Mouse (Mus musculus) hindbrain, postnatal 0 days (tissue): Measurements from ENCODE around the gene Clec1b. TPM values are rescaled to one million over a fixed set of nuclear protein-coding genes. Genes with fewer than 3 reads are reported as not detected.

Experiments
- ATAC-seq: fragments of 200-750 bp; cut with Nextera tagmentation; 2 replicates; pipeline ENCODE4 v1.8.0; 2017; ENCODE audit warnings: mild to moderate bottlenecking, moderate TSS enrichment, moderate library complexity
- DNase-seq: peaks from one replicate; pipeline ENCODE4 v3.0.0-alpha.2; 2015; ENCODE audit warnings: low spot score
- H3K27ac ChIP-seq: fragments of 300-500 bp; sonication (generic); 2 replicates; pipeline ENCODE4 v1.5.1; 2014; ENCODE audit warnings: mild to moderate bottlenecking
- H3K27me3 ChIP-seq: fragments of 300-500 bp; sonication (generic); 2 replicates; pipeline ENCODE4 v1.6.1; 2014; ENCODE audit warnings: low read length, mixed read lengths; ENCODE audit not compliant: insufficient read depth
- H3K36me3 ChIP-seq: fragments of 300-500 bp; sonication (generic); 2 replicates; pipeline ENCODE4 v1.6.1; 2014; ENCODE audit warnings: low read length, mixed read lengths; ENCODE audit not compliant: insufficient read depth
- H3K4me1 ChIP-seq: fragments of 300-500 bp; sonication (generic); 2 replicates; pipeline ENCODE4 v1.6.1; 2014; ENCODE audit warnings: antibody characterized with exemption, low read length, mixed read lengths; ENCODE audit not compliant: insufficient read depth
- H3K4me2 ChIP-seq: fragments of 300-500 bp; sonication (generic); 2 replicates; pipeline ENCODE4 v1.6.1; 2014; ENCODE audit warnings: low read depth, mild to moderate bottlenecking, low read length, moderate library complexity, mixed read lengths
- H3K4me3 ChIP-seq: fragments of 300-500 bp; sonication (generic); 2 replicates; pipeline ENCODE4 v1.5.1; 2014; ENCODE audit warnings: low read length
- H3K9ac ChIP-seq: fragments of 300-500 bp; sonication (generic); replicated peaks from 2 replicates; pipeline ENCODE4 v1.6.1; 2014; ENCODE audit warnings: mild to moderate bottlenecking, low read length, moderate library complexity, mixed read lengths
- H3K9me3 ChIP-seq: fragments of 300-500 bp; sonication (generic); 2 replicates; pipeline ENCODE4 v1.6.1; 2016; ENCODE audit warnings: low read length, mixed read lengths
- CTCF ChIP-seq: IDR thresholded peaks from 2 replicates; pipeline ENCODE4 v1.5.1; 2016; ENCODE audit warnings: antibody characterized with exemption, control low read depth, low read depth
- WGBS: fragments of 180-500 bp; shearing (Covaris S2); extraction: QIAGEN DNeasy Blood & Tissue Kit; methylation state at CpG from one replicate; pipeline ENCODE4 v1.1.7; 2014; 5-methylcytosine and 5-hydroxymethylcytosine counted together
- polyA plus RNA-seq: library from polyadenylated mRNA; unstranded; fragments of >200 nt; fragmentation: Nextera tagmentation; extraction: Ambion mirVana; gene quantifications from 2 replicates; pipeline ENCODE4 v1.2.1, GENCODE M21; 2015
- total RNA-seq: library from RNA; depleted of rRNA; stranded (reverse); fragments of >200 nt; gene quantifications from 2 replicates; pipeline ENCODE4 v1.2.3, GENCODE M21; 2014

Gene Clec1b
- total and polyA plus RNA-seq, 2 experiments from 2014 or later, result under 0.01 to 0.38 TPM

DNA sequence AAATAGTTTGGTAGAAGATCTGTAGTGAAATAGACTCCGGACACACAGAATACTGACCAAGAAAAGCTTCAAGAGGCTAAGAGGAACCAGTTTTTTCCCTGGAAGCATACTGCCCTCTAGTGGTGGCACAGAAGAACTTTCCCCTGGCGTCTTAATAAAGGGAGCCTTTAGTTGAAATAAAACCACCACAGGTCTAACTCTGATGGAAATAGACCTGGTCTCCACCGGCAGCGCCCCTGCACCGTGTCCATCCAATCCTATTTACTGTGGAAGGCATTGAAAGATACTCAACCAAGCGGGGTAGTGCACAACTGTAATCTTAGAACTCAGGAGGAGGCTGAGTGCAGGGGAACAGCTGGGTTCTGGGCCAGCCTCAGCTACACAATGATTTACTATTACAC, 31.1 kb upstream of the Clec1b start:
- H3K9me3 ChIP-seq, result no peaks in the 10 kb centered on the region
- DNase-seq (peak; percentile 86), ATAC-seq (peak; percentile 75)
- no peaks in the 10 kb centered on the region for H3K36me3 ChIP-seq
- no peaks in the 10 kb centered on the region for H3K27me3 ChIP-seq
- H3K4me2 ChIP-seq, result no peak overlapping the region
- peak; percentile 89 for TF ChIP-seq CTCF
- H3K27ac ChIP-seq, result no peak overlapping the region
- H3K4me1 ChIP-seq, result no peaks in the 10 kb centered on the region
- 11% methylated on average over 6 of the region's 6 CpGs for WGBS
- no peak overlapping the region for H3K4me3 ChIP-seq
- no peak overlapping the region for H3K9ac ChIP-seq

DNA sequence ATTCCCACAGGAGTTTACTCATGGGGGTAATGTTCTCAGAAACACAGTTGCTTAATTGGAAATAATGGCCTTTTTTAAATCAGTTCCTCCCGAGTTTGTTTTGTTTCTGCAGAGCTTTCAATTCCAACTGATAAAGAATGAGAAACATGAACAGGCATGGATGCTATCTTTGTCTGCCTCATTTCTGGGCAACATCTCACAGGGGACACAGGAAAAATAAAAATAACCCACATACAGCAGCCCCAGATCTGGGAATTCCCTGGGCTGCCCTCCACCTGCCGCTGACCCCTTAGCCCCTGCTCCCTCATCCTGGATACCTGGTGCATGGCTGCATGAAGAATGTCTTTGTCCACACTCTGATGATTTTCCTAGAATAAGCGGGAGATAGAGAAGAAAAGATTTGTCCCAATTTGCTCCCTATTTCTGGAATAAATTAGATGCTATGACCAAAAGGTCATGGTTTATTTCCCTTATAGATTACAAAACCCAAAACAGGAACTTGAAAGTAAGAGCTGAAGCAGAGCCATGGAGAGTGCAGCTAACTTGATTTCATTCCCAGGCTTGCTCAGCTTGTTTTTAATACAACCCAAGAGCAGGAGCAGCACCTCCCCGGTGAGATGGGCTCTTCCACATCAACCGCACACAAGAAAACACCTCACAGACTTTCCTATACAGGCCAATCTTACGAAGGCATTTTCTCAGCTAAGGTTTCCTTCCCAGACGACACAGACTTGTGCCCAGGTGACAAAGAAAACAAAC, 27.5 kb upstream of the Clec1b start:
- no peak overlapping the region for H3K4me3 ChIP-seq
- H3K4me1 ChIP-seq, result no peaks in the 10 kb centered on the region
- no peaks in the 10 kb centered on the region for H3K36me3 ChIP-seq
- no peak overlapping the region for H3K9ac ChIP-seq
- WGBS, result 65% methylated on average over 7 of the region's 7 CpGs
- DNase-seq, result no peak
- no peak for ATAC-seq
- no peak overlapping the region for H3K27ac ChIP-seq
- no peaks in the 10 kb centered on the region for H3K9me3 ChIP-seq
- no peak for TF ChIP-seq CTCF
- no peaks in the 10 kb centered on the region for H3K27me3 ChIP-seq
- H3K4me2 ChIP-seq, result no peak overlapping the region

DNA sequence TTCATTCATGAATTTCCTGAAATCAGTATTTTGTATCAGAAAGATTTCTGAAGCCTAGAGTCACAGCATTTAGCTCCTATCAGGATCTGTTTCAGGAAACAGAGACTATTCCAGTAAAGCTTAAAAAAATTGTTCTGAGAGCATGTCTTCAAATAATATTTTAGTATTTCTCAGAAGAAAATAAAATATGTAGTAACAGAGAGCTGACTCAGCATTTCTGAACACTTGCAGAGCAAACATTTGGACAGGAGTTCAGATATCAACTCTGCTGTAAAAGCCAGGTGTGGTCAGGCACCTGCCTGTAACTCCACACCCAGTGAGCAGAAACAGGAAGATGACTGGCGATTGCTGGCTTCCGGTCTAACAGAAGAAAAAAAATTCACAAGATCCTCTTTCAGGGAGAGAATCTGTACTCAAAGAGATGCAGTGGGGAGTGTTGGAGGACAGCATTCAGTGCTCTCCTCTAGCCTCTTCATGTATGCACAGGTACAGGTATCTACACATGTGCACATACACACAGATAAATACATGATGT, 22.1 kb upstream of the Clec1b start:
- Histone ChIP-seq H3K4me1 (no peaks in the 10 kb centered on the region), H3K4me3 (no peak overlapping the region), H3K9me3 (no peaks in the 10 kb centered on the region), H3K4me2 (no peak overlapping the region), H3K27me3 (no peaks in the 10 kb centered on the region), H3K9ac (no peak overlapping the region), H3K27ac (no peak overlapping the region), H3K36me3 (no peaks in the 10 kb centered on the region)
- no peak for TF ChIP-seq CTCF
- 89% methylated on average over 2 of the region's 2 CpGs for WGBS
- DNase-seq (no peak), ATAC-seq (no peak)

DNA sequence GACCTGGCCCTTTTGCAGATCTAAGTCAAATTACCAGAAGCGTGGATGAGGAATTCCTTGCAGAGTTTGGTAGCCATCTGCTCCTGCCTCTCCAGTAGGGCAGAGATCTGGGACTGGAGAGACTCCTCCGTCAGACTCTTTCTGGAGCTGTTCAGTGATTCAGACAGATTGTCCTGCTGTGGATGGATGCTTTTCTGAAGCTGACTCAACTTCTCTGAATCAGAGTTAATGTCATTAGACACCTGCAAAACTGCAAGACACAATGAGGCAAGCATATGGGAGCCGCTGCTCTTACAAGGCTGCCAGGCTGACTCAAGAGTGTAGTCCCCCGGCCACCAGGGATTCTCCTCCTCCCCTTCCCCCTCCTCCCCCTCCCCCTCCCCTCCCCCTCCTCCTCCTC, 16.6 kb upstream of the Clec1b start:
- Histone ChIP-seq H3K9ac (no peak overlapping the region), H3K9me3 (no peaks in the 10 kb centered on the region), H3K27ac (no peak overlapping the region), H3K36me3 (no peaks in the 10 kb centered on the region), H3K4me3 (no peak overlapping the region), H3K4me1 (no peaks in the 10 kb centered on the region), H3K27me3 (no peaks in the 10 kb centered on the region), H3K4me2 (no peak overlapping the region)
- no peak for TF ChIP-seq CTCF
- peak; percentile 69 for ATAC-seq
- peak; percentile 40 for DNase-seq
- WGBS, result 48% methylated on average over 4 of the region's 4 CpGs

DNA sequence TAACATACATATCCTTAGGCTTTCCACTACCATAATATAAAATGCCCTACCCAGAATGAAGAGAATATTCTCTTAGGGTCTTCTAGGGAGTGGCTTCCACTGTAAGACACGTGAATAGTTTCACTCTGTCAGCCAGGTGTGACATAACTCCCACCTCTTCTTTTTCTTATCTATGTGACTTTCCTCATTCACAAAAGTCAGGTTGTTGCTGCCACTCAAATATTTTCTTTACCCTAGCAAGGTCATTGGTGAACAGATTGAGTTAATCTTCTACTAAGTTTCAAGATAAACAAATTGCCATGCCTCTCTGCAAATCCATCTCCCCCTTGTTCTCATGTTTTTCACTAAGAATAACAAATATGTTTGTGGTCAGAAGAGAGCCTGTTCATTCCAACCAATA, 15.4 kb upstream of the Clec1b start:
- DNase-seq, result no peak
- Histone ChIP-seq H3K27me3 (no peaks in the 10 kb centered on the region), H3K9ac (no peak overlapping the region), H3K4me2 (no peak overlapping the region), H3K27ac (no peak overlapping the region), H3K36me3 (no peaks in the 10 kb centered on the region), H3K4me1 (no peaks in the 10 kb centered on the region), H3K4me3 (no peak overlapping the region), H3K9me3 (no peaks in the 10 kb centered on the region)
- ATAC-seq, result no peak
- TF ChIP-seq CTCF, result no peak
- 80% methylated on average over 1 of the region's 1 CpGs for WGBS

DNA sequence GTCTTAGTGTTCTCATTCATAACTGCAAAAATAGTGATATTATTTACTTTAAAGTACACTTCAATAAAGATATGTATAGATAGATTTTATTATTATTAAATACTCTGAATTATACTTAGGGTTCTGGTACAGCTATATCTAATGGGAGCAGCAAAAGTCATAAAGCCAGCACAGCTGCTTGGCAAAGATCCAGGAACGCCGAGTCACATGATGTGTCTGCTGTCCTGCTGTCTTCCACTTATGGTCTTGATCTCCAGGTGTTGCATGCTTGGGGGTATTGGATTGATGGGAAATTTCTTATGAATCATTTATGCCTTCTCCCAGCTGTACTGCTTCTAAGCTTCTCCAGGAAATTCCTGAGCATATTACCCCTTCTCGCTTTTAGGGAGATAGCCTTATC, 13.6 kb upstream of the Clec1b start:
- Histone ChIP-seq H3K9ac (no peak overlapping the region), H3K4me2 (no peak overlapping the region), H3K9me3 (no peaks in the 10 kb centered on the region), H3K36me3 (no peaks in the 10 kb centered on the region), H3K27me3 (no peaks in the 10 kb centered on the region), H3K4me3 (no peak overlapping the region), H3K4me1 (no peaks in the 10 kb centered on the region), H3K27ac (no peak overlapping the region)
- ATAC-seq, result no peak
- no peak for DNase-seq
- whole genome bisulfite sequencing, result 79% methylated on average over 3 of the region's 3 CpGs
- TF ChIP-seq CTCF, result no peak

DNA sequence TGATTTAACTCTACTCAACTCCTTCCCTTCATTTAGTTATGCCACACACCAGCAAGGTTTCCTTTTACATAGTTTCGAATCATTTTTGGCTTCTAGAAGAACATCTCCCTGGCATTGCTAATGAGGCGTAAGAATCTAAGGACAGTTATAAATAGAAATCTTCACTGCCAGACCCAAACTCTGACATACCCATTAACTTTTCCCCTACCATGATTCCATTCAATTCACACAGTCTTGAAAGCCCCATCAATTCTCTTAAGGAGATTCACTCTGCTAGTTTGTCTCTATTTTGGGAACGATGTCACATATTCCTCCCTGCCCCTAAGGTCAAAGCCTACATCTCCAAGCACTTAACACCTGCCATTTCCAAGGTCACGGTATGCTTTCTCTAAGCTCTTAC, 12.1 kb upstream of the Clec1b start:
- no peak overlapping the region for H3K4me2 ChIP-seq
- H3K4me3 ChIP-seq, result no peak overlapping the region
- no peaks in the 10 kb centered on the region for H3K4me1 ChIP-seq
- H3K27me3 ChIP-seq, result no peaks in the 10 kb centered on the region
- no peak for TF ChIP-seq CTCF
- no peak overlapping the region for H3K27ac ChIP-seq
- no peak overlapping the region for H3K9ac ChIP-seq
- ATAC-seq, result peak; percentile 70
- peak; percentile 47 for DNase-seq
- no peaks in the 10 kb centered on the region for H3K9me3 ChIP-seq
- no peaks in the 10 kb centered on the region for H3K36me3 ChIP-seq
- WGBS, result 41% methylated on average over 4 of the region's 4 CpGs
